Mouse (Mus musculus) embryonic facial prominence, embryonic 10.5 days (tissue): ENCODE results near the gene Auh. TPM values are rescaled to one million over a fixed set of nuclear protein-coding genes. Genes with fewer than 3 reads are reported as not detected.

ENCODE experiments used
- DNase-seq: peaks from one replicate; pipeline ENCODE4 v3.0.0-alpha.2; 2017; ENCODE audit warnings: low spot score
- H3K27ac ChIP-seq: fragments of 300-500 bp; sonication (generic); replicated peaks from 2 replicates; pipeline ENCODE4 v1.5.1; 2016; ENCODE audit warnings: mild to moderate bottlenecking
- H3K27me3 ChIP-seq: fragments of 300-500 bp; sonication (generic); replicated peaks from 2 replicates; pipeline ENCODE4 v1.6.1; 2016; ENCODE audit warnings: low read depth, mild to moderate bottlenecking; ENCODE audit not compliant: poor library complexity, severe bottlenecking
- H3K36me3 ChIP-seq: fragments of 300-500 bp; sonication (generic); replicated peaks from 2 replicates; pipeline ENCODE4 v1.6.1; 2016; ENCODE audit warnings: mild to moderate bottlenecking, moderate library complexity
- H3K4me1 ChIP-seq: fragments of 300-500 bp; sonication (generic); 2 replicates; pipeline ENCODE4 v1.6.1; 2016
- H3K4me3 ChIP-seq: fragments of 300-500 bp; sonication (generic); 2 replicates; pipeline ENCODE4 v1.5.1; 2016; ENCODE audit warnings: mild to moderate bottlenecking, moderate library complexity
- H3K9me3 ChIP-seq: fragments of 300-500 bp; sonication (generic); 2 replicates; pipeline ENCODE4 v1.6.1; 2016; ENCODE audit warnings: mild to moderate bottlenecking
- WGBS: fragments of 180-500 bp; shearing (Covaris S2); methylation state at CpG from one replicate; pipeline ENCODE4 v1.1.7; 2016; 5-methylcytosine and 5-hydroxymethylcytosine counted together
- polyA plus RNA-seq: library from polyadenylated mRNA; unstranded; fragments of >200 nt; fragmentation: Nextera tagmentation; extraction: Ambion mirVana; gene quantifications from 2 replicates; pipeline ENCODE4 v1.2.1, GENCODE M21; 2016

Gene Auh
- polyA plus RNA-seq, 1 experiment from 2014 or later, result 32.9 TPM

DNA sequence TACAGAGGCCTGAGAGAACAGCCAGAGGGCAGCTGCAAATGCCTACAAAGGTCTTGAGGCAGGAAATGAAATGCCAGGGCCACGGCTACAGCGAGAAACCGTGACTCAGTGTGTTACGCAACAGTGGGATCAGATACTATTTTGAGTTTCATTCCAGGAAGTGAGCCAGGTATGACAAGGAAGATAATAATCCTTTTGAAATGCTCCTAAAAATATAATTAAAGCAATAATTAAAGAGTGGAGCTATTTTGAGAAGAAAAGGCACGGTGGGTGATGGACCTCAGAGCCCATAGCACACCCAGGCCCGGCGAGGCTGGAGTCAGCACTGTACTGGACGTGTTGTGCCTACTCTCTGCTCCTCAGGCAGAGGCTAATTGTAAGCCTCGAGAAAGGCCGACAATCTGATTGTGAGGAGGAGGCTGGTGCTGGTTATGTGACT is 37.4 kb downstream of the Auh start:
- Histone ChIP-seq H3K4me1 (peaks cover 32% of the 10 kb centered on the region), H3K4me3 (no peak overlapping the region), H3K27me3 (no peaks in the 10 kb centered on the region), H3K27ac (no peak overlapping the region), H3K9me3 (no peaks in the 10 kb centered on the region), H3K36me3 (peaks cover 11% of the 10 kb centered on the region; the same call in 1 of the 2 replicates)
- 72% methylated on average over 10 of the region's 10 CpGs for WGBS
- DNase-seq, result no peak

DNA sequence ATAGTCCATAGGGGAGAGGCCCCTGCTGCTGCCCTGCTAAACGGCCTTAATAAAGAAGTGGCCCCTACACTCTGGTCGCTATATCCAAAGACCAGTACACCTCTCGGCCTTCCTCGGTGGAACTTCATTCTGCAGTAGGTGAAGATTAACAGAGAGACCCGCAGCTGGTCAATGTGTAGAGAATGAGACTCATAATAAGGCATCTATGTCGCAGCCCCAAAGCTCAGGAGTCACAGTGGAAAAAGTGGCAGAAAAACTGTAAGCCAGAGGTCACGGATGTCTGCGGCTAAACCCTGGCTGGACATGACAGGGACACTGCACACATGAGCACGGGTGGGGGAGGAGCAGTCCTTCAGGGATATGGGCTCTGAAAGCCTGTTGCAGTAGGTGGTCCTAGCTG is 39.2 kb downstream of the Auh start:
- H3K4me3 ChIP-seq, result no peak overlapping the region
- WGBS, result 86% methylated on average over 9 of the region's 9 CpGs
- H3K4me1 ChIP-seq, result peaks cover 37% of the 10 kb centered on the region
- no peak overlapping the region for H3K27ac ChIP-seq
- no peaks in the 10 kb centered on the region for H3K9me3 ChIP-seq
- no peaks in the 10 kb centered on the region; the same call in 1 of the 2 replicates for H3K36me3 ChIP-seq
- no peaks in the 10 kb centered on the region for H3K27me3 ChIP-seq
- DNase-seq, result no peak

DNA sequence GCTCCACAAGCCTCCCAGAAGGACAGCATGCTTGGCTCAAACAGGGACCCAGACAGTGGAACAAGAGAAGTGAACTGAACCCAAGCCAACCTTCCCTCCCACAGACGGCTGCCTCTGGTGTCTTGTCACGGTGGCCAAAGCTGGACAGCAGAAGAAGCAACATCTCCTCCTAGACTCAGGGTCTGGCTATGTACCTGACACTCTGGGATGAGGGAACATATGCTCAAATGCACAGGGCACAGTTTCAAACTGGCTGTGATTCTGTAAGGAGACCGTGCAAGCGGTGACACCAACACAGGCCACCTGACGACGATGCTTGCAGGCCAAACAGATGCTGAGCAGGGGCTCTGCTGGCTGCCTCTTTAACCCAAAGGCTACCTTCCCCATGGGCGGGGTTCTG is 42.7 kb downstream of the Auh start:
- H3K4me1 ChIP-seq, result peaks cover 39% of the 10 kb centered on the region
- no peaks in the 10 kb centered on the region for H3K9me3 ChIP-seq
- 84% methylated on average over 7 of the region's 7 CpGs for WGBS
- H3K27ac ChIP-seq, result no peak overlapping the region
- DNase-seq, result no peak
- no peaks in the 10 kb centered on the region; the same call in 1 of the 2 replicates for H3K36me3 ChIP-seq
- H3K27me3 ChIP-seq, result no peaks in the 10 kb centered on the region
- no peak overlapping the region for H3K4me3 ChIP-seq

DNA sequence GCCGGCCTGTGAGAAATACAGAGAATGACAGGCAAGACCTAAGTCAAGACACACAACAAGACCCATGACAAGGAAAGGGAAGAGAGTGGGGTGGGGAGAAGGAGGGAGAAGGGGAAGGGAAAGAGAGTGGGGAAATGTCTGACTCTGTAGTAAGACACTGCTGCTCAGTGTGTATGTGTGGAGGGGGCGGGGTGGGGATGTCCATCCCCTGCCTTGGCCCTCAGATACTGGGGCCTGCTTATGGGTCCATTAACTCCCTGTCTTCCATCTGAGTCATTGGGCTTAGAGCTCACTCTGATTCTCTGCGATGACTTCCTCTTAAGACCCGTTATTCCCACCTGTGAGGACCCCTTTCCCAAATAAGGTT is 45.5 kb downstream of the Auh start:
- no peak for DNase-seq
- no peaks in the 10 kb centered on the region; the same call in 1 of the 2 replicates for H3K36me3 ChIP-seq
- H3K27ac ChIP-seq, result no peak overlapping the region
- H3K9me3 ChIP-seq, result no peaks in the 10 kb centered on the region
- peaks cover 39% of the 10 kb centered on the region for H3K4me1 ChIP-seq
- H3K27me3 ChIP-seq, result no peaks in the 10 kb centered on the region
- WGBS, result 81% methylated on average over 4 of the region's 4 CpGs
- H3K4me3 ChIP-seq, result no peak overlapping the region

DNA sequence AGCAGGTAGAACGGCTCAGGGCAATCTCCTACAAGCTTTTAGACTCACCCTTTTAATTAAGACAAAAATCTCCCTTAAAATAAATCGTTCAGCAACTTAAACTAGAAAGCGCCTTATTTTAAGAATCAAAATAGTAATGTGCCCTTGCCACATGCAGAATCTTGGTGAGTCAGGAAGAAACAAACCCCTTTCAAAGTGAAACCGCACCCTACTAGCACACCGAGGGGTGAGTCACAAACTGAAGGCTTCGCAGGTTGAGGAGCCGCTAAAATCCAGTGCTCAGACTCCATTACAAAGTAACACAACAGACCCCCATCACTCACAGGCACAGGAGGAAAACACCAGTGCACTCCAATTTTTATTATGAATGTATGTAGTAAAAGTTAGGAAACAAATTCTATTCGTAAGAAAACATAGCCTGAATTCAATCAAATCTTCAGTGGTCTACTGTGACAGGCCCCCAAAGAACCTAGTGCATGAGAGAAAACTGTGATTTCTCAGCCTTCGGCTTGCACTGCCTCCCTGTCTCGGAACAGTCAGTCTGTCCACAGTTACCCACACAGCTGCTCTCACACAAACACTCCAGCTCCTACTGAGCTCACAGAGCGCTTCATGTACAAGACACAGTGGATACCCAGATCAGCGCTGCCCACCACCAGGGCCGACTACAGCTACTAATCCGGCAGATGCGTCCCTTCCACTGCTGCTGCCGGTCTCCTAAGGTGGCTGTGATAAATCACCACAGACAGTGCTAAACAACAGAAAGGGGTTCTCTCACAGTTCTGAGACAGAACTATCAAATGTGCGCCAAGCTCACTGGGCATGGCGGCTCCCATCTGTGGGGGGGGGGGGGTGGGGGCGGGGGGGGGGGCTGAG is 46.2 kb downstream of the Auh start:
- no peaks in the 10 kb centered on the region; the same call in 1 of the 2 replicates for H3K36me3 ChIP-seq
- H3K4me1 ChIP-seq, result peaks cover 46% of the 10 kb centered on the region
- WGBS, result 83% methylated on average over 19 of the region's 19 CpGs
- no peaks in the 10 kb centered on the region for H3K9me3 ChIP-seq
- H3K27ac ChIP-seq, result no peak overlapping the region
- H3K4me3 ChIP-seq, result no peak overlapping the region
- H3K27me3 ChIP-seq, result no peaks in the 10 kb centered on the region
- DNase-seq, result no peak

DNA sequence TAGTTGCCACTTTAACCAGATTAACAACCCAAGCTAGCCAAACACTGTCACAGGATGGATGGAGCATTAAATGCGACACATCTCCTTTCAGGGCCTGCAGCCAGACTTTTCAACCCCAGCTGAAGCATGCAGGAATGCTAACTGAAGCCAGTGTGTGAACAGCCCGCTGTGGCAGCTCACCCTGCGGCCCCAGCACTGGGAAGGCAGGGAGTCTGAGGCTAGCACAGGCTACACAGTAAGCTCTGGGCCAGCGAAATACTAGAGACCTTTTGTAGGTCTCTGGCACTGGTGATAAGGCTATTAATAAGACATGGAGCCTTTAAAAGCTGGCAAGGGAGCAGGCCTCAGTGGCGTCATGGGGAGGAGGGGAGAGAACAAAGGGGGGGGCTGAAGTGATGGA is 49.1 kb downstream of the Auh start:
- WGBS, result 49% methylated on average over 5 of the region's 5 CpGs
- no peak for DNase-seq
- Histone ChIP-seq H3K27ac (no peak overlapping the region; the same call in 1 of the 2 replicates), H3K9me3 (no peaks in the 10 kb centered on the region), H3K27me3 (no peaks in the 10 kb centered on the region), H3K36me3 (no peaks in the 10 kb centered on the region), H3K4me3 (no peak overlapping the region), H3K4me1 (peaks cover 37% of the 10 kb centered on the region)

DNA sequence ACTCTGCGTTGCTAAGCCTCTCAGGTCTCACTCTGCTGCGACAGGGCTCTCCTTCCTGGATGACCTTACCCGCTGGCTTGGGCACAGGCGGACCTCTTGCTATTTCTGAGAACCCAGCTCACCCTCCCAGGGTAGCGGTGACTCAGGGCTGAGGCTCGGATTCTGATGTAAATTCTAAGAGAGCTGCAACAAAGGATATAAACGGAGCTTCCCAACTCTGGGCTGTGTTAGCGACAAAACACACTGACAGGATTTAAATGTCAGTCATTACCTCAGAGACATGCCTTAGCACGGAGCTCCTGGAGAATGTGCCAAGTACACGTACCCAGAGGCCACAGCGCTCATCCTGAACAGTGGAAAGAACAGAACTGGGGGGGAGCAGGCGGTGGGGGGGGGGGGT is 49.6 kb downstream of the Auh start:
- DNase-seq, result no peak
- H3K4me1 ChIP-seq, result peaks cover 37% of the 10 kb centered on the region
- H3K9me3 ChIP-seq, result no peaks in the 10 kb centered on the region
- H3K4me3 ChIP-seq, result no peak overlapping the region
- H3K36me3 ChIP-seq, result no peaks in the 10 kb centered on the region
- 43% methylated on average over 12 of the region's 12 CpGs for WGBS
- no peaks in the 10 kb centered on the region for H3K27me3 ChIP-seq
- H3K27ac ChIP-seq, result peak overlapping the region; percentile 57

DNA sequence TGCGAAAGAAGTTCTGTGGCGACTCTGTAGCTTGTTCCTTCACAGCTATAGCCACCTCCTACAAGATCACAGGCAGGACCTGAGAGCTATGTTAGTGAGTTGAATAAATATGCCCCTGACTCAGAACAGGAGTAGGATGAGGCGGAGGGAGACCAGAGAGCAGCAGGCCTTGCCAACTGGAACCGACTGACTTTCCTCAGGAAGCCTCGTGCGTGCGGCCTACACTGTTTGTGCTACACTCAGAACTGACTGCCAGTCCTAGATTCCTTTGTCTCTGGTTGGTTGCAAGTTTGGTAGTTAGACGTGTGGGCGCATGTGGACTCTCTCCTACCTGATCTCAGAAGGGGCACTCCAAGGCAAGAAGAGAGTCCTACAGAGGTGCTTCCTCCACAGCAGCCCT is 50.2 kb downstream of the Auh start:
- Histone ChIP-seq H3K4me1 (peaks cover 33% of the 10 kb centered on the region), H3K9me3 (no peaks in the 10 kb centered on the region), H3K27ac (peak overlapping the region; percentile 57), H3K27me3 (no peaks in the 10 kb centered on the region), H3K4me3 (no peak overlapping the region), H3K36me3 (no peaks in the 10 kb centered on the region)
- WGBS, result 76% methylated on average over 9 of the region's 9 CpGs
- DNase-seq, result no peak

DNA sequence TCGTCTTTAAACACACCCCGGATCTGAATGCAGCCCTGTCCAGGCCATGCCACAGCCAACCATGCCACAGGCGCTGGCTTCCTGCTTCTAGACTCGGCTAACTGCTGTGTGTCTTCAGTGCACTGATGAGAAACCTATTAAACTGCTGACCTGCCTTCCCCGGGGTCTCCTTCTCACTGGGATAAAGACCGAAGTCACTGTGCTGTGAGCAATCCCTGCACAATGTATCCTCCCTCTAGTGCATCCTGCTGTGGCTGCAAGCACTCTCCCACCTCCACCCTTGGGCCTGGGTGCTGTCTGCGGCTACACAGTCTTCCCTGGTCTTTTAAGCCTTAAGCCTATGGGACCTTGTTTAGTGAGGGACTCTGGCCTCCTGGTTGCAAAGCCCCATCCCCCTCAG is 50.7 kb downstream of the Auh start:
- Histone ChIP-seq H3K27ac (0 out of 2 replicates have a peak overlapping the region, but pooled peaks have one; percentile 40), H3K27me3 (no peaks in the 10 kb centered on the region), H3K9me3 (no peaks in the 10 kb centered on the region), H3K4me3 (no peak overlapping the region), H3K4me1 (peaks cover 29% of the 10 kb centered on the region), H3K36me3 (no peaks in the 10 kb centered on the region)
- DNase-seq, result no peak
- 57% methylated on average over 7 of the region's 7 CpGs for WGBS

DNA sequence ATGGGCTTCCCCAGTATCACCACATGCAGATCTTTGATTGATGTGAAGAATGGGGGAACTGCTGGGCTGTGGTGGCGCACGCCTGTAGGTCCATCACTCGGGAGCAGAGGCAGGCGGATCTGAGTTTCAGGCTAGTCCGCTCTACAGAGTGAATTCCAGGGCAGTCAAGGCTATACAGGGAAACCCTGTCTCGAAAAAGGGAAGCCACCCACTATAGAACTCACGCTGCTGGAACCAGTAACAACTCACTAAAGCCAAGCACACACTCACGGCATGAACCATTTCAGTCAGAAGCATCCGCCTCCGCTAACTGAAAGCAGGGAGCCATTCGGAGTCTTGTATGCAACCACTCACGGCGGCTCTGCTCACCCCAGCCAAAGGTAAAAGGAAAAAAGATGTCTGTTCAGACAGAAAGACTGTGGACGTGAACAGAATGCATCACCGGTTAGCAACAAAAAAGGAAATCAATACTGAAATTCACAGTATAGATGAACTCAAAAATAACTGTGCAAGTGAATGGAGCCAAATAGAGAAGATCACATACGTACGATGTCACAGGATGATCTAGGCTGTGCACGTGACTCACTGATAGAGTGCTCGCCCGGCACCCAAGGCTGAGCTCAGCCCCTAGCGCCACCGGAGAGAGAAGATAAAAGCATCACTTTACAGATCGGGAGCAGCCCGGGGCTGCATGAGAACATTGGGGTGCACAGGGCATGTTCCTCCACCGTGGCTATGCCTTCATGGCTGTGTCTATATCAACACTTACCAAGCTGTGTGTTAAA is 53.7 kb downstream of the Auh start:
- no peak overlapping the region for H3K4me3 ChIP-seq
- no peaks in the 10 kb centered on the region for H3K9me3 ChIP-seq
- no peaks in the 10 kb centered on the region for H3K36me3 ChIP-seq
- 86% methylated on average over 25 of the region's 25 CpGs for WGBS
- no peak overlapping the region for H3K27ac ChIP-seq
- H3K27me3 ChIP-seq, result no peaks in the 10 kb centered on the region
- no peak for DNase-seq
- H3K4me1 ChIP-seq, result peaks cover 29% of the 10 kb centered on the region

DNA sequence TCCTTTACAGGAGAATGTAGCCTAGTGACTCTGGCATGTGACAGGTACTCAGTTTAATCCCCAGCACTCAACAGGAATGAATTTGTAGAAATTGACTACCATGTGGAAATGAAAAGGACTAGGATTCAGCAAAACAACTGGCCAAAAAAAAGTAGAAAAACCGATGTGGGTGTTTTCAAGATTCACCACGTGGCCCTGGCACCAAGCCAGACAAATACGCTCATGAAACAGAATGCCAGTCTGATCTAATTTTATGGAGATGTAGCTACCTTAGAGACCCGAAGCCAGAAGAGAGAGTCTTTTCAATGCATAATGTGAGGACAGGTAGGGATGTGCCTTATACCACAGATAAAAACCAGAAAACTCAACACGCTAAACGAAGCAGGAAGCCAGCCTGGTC is 54.4 kb downstream of the Auh start:
- H3K4me3 ChIP-seq, result no peak overlapping the region
- H3K27ac ChIP-seq, result no peak overlapping the region
- no peaks in the 10 kb centered on the region for H3K9me3 ChIP-seq
- no peaks in the 10 kb centered on the region for H3K27me3 ChIP-seq
- no peak for DNase-seq
- H3K4me1 ChIP-seq, result peaks cover 25% of the 10 kb centered on the region
- 92% methylated on average over 6 of the region's 6 CpGs for WGBS
- H3K36me3 ChIP-seq, result no peaks in the 10 kb centered on the region

DNA sequence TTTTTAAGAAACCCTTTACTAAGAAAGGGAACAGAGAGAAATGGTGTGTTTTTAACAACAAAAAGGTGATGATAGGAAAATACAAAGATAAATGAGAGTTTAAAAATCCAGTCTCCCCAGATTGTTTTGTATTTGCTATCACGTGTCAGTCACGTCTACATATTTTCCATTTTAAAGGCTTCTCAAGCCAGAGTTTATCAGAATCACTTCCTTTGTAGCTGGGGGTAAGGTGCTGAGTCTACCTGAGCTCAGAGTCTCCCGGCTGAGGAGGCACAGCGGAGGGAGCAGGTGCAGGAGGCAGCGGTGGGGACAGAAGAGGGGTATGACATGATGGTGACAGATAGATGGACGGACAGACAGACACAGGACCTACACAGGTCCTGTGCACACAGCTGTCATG is 55.1 kb downstream of the Auh start:
- Histone ChIP-seq H3K9me3 (no peaks in the 10 kb centered on the region), H3K27me3 (no peaks in the 10 kb centered on the region), H3K27ac (no peak overlapping the region), H3K36me3 (no peaks in the 10 kb centered on the region), H3K4me1 (peaks cover 25% of the 10 kb centered on the region), H3K4me3 (no peak overlapping the region)
- WGBS, result 88% methylated on average over 6 of the region's 6 CpGs
- no peak for DNase-seq

DNA sequence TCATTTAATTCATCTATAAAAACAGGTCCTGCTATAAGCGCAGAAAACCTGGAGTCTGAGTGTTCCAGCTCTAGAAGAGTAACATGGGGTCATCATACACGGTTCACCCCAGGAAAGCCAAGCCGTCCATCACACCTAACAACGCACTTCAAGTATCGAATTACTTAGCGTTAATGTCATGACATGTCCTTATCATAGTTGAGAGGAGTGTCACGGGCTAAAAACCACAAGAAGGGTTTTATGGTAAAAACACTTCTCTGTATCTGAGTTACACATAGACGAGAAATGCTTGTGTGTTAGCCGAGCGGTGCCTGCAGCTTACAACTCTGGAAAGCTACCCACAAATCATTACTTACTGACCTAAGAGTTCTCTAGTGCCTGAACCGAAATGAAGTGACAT is 55.6 kb downstream of the Auh start:
- DNase-seq, result no peak
- 81% methylated on average over 11 of the region's 11 CpGs for WGBS
- H3K36me3 ChIP-seq, result no peaks in the 10 kb centered on the region
- H3K4me3 ChIP-seq, result no peak overlapping the region
- no peaks in the 10 kb centered on the region for H3K27me3 ChIP-seq
- no peak overlapping the region for H3K27ac ChIP-seq
- H3K4me1 ChIP-seq, result peaks cover 24% of the 10 kb centered on the region
- H3K9me3 ChIP-seq, result no peaks in the 10 kb centered on the region
